Mouse (Mus musculus) testis, postnatal 14 days (tissue): Measurements from ENCODE around the gene Tnfrsf13b.
A peak's percentile ranks its signal among the peaks of the same experiment; 100 is the strongest.
"Not testable (repeated sequence)": the region's sequence is repeated elsewhere in the genome, so short reads cannot be mapped to it uniquely, and the experiment has no call there.

ENCODE experiments used
- DNase-seq: peaks from one replicate; pipeline ENCODE4 v3.0.0; 2021; ENCODE audit warnings: low spot score

Gene Tnfrsf13b

DNA sequence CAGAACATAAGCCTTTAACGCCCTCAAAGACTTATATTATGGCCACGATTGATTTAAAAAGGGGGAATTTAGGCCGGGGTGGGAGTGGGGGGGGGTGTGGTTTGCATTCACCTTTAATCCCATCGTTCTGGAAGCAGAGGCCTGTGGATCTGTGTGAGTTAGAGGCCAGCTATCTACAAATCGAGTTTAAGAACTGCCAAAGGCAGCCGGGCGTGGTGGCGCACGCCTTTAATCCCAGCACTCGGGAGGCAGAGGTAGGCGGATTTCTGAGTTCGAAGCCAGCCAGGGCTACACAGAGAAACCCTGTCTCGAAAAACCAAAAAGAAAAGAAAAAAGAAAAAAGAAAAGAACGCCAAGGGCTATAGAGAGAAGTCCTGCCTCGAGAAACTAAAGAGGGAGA, 46.9 kb downstream of the Tnfrsf13b start:
- DNase-seq: not testable (repeated sequence)

DNA sequence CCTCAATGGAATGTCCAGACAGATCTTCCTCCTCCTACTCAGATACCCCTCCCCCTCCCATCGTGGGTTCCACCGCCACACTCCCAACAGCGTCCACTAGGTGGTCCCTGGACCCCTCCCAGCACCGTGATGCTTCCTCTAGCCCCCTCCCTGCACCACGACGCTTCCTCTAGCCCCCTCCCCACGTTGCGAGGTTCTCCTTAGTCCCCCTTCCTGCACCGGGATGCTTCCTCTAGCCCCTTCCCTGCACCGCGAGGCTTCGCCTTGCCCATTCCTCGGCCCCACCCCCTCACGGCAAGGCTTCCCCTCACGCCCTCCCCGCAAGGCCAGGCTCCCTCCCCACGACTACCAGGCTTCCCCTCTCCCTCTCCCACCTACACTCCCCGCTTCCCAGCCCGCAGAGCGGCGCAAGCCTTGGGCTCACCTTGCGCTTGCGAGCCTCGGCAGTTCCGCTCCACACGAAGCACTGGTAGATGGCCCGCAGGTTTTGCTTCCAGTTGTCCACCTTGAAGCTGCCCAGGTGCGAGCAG, 47.8 kb downstream of the Tnfrsf13b start:
- peak; percentile 79 for DNase-seq

DNA sequence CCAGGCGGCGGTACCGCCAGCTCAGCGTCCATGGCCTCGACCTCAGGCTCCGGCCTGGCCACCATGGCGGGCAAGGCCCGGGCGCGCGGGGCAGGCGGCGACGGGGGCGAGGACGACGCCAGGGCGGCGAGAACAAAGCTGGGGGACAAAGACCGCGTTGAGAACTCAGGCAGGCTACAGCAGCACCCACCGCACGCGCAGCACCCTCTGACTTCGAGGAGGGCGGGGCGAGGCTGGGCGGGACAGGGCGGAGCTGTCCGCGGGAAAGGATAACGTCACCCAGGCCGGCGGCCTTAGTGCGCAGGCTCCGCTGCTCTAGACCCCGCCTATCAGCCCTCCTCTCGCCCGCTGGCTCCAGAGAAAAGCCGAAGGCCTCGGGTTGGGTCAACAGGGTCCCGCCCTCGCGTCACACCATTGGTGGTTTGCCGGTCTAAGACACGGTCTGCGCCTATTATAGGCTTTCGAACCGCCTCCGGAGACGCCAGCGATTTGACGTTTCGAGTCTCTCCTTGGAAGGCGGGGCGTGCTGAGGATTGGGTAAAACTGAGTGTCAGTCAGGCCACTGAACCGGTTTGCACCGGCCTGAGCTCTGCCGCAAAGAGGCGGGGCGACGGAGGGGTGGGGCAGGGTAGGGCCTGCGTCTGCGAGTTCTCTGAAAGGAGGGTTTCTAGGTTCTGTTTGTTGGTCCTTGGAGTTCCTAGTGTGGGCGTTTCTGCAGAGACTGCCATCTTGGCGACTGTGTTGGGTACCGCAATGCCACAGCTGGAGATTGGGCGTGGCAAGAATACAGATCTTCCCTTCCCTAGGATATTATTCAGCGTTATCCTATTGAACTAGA, 48.5 kb downstream of the Tnfrsf13b start, which contains the start of gene Usp22:
Gene Usp22, minus strand, starts transcription at position 235 of the 838 bp plus-strand sequence.
- DNase-seq: peak; percentile 100

DNA sequence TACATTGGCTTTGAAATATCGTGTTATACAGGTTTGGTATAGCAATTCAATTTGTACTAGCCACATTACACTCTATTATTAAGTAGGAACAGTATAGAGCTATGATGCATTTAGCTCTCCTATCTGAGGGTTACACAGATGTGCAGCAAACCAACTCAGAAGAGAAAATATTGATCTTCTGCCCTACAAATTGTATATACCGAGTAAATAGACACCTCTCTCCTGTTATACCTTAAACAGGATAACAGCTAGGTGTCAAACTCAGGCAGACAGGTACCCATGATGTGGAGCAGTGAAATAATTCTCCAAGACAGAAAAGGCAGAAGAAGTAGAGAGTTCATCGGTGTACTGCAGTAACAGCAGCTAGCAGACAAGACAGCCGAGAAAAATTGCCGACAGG, 49.2 kb downstream of the Tnfrsf13b start:
- DNase-seq: no peak

DNA sequence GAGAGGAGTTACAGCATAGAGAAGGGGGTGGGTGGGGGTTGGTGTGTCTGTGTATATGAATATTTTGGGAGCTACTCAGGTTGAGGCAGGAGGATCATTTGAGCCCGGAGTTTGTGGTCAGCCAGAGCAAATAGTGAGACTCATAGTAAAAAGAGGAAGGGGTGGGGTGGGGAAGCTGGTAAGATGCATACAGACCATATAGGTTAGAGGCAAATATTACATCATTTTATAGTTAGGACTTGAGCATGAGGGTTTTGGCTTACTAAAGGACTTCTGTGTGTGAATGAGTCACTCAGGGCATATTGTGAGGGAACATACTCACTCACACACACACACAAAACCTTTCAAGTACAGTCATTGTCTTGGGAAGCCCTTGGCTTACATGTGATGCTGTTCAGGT, 49.8 kb downstream of the Tnfrsf13b start:
- DNase-seq: no peak

DNA sequence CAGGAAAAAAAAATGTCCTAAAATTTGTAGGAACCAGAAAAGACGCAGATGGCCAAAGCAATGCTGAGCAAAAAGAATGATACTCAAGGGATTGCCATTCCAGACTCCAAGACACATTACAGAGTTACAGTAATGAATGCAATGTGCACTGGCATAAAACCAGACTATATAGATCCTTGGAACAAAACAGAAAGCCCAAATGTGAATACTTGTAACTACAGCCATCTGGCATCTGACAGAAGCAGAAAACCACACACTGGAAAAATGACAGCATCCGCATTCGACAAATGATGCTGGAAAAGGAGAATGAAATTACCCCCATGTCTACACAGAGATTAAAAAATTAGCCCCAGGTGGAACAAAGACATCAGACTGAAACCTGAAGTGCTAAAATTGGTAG, 53.8 kb downstream of the Tnfrsf13b start:
- no peak for DNase-seq

DNA sequence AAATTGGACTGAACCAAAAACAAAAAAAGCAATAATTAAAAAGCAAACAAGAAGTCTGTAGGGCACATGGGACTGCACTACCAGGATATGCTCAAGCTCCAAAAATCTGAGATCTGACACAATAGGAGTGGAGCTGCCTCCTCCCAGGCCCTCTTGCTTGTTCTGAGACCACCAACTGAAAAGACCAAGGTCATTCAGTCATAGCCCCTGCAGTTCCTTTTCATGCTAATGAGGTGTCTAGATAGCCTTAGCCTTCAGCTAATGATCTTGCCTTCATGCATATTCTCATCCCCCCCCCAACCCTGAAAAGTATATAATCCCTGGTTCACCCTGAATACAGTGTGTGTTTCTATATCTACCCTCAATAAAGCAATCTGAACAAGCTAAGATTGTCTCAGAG, 55.1 kb downstream of the Tnfrsf13b start:
- no peak for DNase-seq

DNA sequence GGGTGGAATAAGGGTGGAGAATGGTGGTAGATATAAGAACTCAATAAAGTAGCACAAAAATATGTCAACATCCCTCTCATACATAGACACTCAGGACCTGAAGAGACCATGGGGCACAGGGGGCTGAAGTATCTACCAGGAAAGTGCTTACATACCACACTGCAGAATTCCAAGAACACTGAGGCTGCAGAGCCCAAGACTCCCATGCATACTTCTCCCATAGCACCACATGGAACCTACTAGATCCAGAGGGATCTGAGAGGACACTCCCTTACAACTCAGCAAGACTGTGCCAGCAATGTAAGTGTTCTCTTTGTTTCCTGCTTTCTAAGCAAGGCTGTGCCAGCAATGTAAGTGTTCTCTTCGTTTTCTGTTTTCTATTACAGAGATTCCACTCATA, 57.3 kb downstream of the Tnfrsf13b start:
- DNase-seq: no peak

DNA sequence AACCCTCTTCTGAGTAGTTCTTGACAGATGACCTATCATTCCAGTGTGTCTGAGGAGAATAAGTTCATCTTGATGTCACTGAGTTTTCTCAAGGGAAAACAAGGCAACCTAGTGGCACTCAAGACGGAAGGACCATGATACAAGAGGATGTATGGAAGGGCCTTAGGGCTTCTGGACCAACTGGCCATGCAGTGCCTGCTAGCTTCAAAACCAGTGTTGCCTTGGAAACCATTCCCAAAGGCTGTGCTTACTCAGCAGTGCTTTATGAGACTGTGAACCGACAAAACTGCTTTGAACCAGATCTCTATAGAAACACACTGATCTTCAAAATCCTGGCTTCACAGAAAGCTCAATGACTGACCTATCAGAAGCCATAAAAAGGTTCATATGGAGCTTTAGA, 64.2 kb downstream of the Tnfrsf13b start:
- DNase-seq: no peak

DNA sequence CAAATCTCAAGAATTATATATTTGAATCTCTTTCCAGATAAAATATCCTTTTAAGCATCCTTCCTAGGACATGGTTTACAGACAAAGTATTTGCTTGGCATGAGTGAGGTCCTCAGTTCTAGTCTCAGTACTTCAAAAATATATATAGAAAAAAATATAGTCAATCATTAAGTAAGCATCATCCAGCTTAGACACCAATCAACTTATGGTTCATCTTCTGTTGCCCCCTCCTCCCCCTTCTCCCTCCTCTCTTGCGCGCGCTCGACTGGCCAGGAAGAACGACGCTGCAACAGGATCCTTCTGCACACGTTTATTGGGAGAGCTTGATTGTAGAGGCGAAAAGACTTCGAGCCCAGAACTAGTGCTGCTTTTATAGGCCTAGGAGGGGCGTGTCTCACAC, 65.6 kb downstream of the Tnfrsf13b start:
- DNase-seq: not testable (repeated sequence)

DNA sequence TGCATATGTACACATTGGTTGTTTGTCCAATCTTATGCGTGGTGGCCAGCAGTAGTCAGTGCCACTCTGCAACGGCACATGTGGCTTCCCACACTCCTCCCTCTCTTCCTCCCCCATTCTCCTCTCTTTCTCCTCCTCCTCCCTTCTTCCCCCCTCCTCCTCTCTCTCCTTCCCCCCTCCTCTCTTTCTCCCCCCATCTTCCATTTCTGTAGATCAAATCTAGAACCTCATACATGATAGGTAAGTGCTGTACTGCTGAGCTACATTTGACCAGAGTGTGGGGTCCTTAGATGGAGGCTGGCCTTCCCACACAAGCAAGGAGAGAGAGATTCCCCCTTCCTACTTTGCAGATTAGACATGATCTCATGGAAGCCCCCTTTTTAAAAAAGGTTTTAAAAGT, 66.2 kb downstream of the Tnfrsf13b start:
- no peak for DNase-seq

DNA sequence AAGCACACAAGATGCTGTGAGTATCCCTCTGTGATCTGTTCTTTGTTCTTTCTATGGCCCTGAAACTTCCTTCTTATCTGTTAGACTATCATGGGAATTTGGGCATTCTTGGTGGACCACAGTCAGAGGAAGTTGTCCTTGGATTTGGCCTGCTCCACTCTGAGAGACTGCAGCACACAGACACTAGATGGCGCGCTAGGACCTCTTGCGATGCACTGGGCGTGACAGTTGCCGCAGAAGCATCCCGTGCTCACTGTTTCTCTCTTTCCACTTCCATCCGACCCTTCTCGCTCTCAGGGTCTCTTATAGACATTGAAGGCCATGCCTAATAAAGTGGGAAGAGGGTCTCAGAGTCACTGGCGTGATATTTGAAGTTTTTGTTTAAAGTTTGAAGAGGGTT, 66.8 kb downstream of the Tnfrsf13b start:
- peak; percentile 59 for DNase-seq

DNA sequence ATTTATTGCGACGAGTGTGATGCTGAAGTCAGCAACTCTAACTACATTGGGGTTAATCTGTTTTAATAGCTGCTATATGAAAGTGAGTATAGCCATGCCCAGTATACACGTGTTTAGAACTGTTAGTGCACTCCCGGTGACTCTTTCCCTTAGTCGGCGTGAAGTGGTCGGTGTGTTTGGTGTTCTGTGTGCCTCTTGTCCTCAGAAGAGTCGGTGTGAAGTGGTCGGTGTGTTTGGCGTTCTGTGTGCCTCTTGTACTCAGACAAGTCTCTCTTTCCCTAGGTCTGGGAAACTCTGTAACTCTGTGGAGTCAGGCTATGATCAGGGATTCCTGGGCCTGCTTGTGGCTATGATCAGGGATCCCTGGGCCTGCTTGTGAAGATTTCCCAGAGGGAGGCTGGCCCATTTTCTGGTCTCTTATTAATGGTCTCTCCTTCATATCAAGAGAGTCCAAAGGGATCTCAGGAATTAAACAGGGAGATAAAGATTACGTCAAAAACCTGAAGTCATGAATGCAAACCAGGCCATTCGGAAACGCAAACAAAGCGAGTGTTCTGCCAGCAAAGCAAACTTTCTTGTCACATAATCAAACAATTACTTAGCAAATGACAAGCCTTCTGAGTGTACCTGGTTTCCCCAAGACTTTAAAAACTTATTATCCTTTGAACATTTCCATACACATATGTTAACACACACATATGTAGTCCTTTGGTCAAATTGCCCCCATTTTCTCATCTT, 70.2 kb downstream of the Tnfrsf13b start:
- DNase-seq: no peak

DNA sequence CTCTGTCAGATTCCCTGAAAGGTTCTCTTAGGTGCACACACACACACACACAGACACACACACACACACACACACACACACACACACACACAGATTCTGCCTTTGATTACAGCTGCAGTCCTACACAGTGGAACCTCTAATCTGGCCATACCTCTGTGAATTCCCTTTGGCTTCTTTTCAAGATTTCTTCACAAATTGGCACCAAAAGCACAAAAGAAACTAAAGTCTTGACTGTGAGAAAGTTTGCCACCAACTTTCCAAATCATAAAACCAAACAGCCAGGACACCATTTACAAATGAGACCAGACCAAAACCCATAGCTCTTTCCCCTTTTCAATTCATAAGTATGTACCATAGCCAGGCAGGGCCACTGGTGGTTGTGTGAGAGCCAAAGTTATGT, 71.4 kb downstream of the Tnfrsf13b start:
- no peak for DNase-seq
